Mouse (Mus musculus) limb, embryonic 13.5 days (tissue): Measurements from ENCODE around the gene Usp36. TPM values are rescaled to one million over a fixed set of nuclear protein-coding genes. Genes with fewer than 3 reads are reported as not detected.

Source experiments
- ATAC-seq: fragments of 200-750 bp; cut with Nextera tagmentation; 2 replicates; pipeline ENCODE4 v1.8.0; 2017; ENCODE audit warnings: low read depth, moderate number of reproducible peaks, moderate TSS enrichment; ENCODE audit not compliant: low FRiP score
- H3K27ac ChIP-seq: fragments of 300-500 bp; sonication (generic); 2 replicates; pipeline ENCODE4 v1.5.1; 2015; ENCODE audit warnings: inconsistent platforms, mild to moderate bottlenecking, moderate library complexity
- H3K27me3 ChIP-seq: fragments of 300-500 bp; sonication (generic); 2 replicates; pipeline ENCODE4 v1.6.1; 2015; ENCODE audit warnings: mild to moderate bottlenecking, inconsistent platforms
- H3K36me3 ChIP-seq: fragments of 300-500 bp; sonication (generic); 2 replicates; pipeline ENCODE4 v1.6.1; 2015; ENCODE audit warnings: inconsistent platforms, mild to moderate bottlenecking, moderate library complexity
- H3K4me1 ChIP-seq: fragments of 300-500 bp; sonication (generic); 2 replicates; pipeline ENCODE4 v1.6.1; 2015; ENCODE audit warnings: inconsistent platforms
- H3K4me2 ChIP-seq: fragments of 300-500 bp; sonication (generic); replicated peaks from 2 replicates; pipeline ENCODE4 v1.6.1; 2015; ENCODE audit warnings: inconsistent platforms, mild to moderate bottlenecking, moderate library complexity
- H3K4me3 ChIP-seq: fragments of 300-500 bp; sonication (generic); 2 replicates; pipeline ENCODE4 v1.5.1; 2015; ENCODE audit warnings: moderate library complexity, mild to moderate bottlenecking, inconsistent platforms
- H3K9ac ChIP-seq: fragments of 300-500 bp; sonication (generic); 2 replicates; pipeline ENCODE4 v1.6.1; 2015; ENCODE audit warnings: mild to moderate bottlenecking, inconsistent platforms
- H3K9me3 ChIP-seq: fragments of 300-500 bp; sonication (generic); 2 replicates; pipeline ENCODE4 v1.6.1; 2016; ENCODE audit warnings: inconsistent platforms
- WGBS: fragments of 180-500 bp; shearing (Covaris S2); methylation state at CpG from one replicate; pipeline ENCODE4 v1.1.7; 2015; 5-methylcytosine and 5-hydroxymethylcytosine counted together
- polyA plus RNA-seq: library from polyadenylated mRNA; unstranded; fragments of >200 nt; fragmentation: Nextera tagmentation; extraction: Ambion mirVana; gene quantifications from 2 replicates; pipeline ENCODE4 v1.2.1, GENCODE M21; 2015

Gene Usp36
- polyA plus RNA-seq, 1 experiment from 2014 or later: 25.0 TPM

GRCm38 (mm10) chr11:118225862-118226261, 64.2 kb downstream of the Usp36 start:
- Histone ChIP-seq H3K9me3 (no peaks in the 10 kb centered on the region), H3K4me1 (peaks cover 47% of the 10 kb centered on the region), H3K27ac (peak overlapping the region; percentile 55; the same call in 1 of the 2 replicates), H3K4me2 (no peak overlapping the region), H3K27me3 (no peaks in the 10 kb centered on the region), H3K9ac (no peak overlapping the region), H3K36me3 (no peaks in the 10 kb centered on the region; the same call in 1 of the 2 replicates), H3K4me3 (no peak overlapping the region)
- WGBS: 50% methylated on average over 1 of the region's 1 CpGs
- ATAC-seq: no peak

- no peak overlapping the region for H3K9ac ChIP-seq
- no peaks in the 10 kb centered on the region for H3K9me3 ChIP-seq
- no peaks in the 10 kb centered on the region; the same call in 1 of the 2 replicates for H3K36me3 ChIP-seq
- peak overlapping the region; percentile 80 for H3K27ac ChIP-seq
- WGBS: 63% methylated on average over 12 of the region's 12 CpGs
- no peak overlapping the region for H3K4me2 ChIP-seq
- ATAC-seq: no peak
- H3K27me3 ChIP-seq: no peaks in the 10 kb centered on the region
- H3K4me1 ChIP-seq: peaks cover 44% of the 10 kb centered on the region
- H3K4me3 ChIP-seq: no peak overlapping the region
These were observed 64.8 kb downstream of the Usp36 start for GRCm38 (mm10) chr11:118225056-118225836.

- no peak overlapping the region for H3K4me2 ChIP-seq
- 85% methylated on average over 10 of the region's 10 CpGs for WGBS
These were observed 66.5 kb downstream of the Usp36 start for GRCm38 (mm10) chr11:118223416-118224067.

GRCm38 (mm10) chr11:118222917-118223316, 67.1 kb downstream of the Usp36 start:
- Histone ChIP-seq H3K27ac (no peak overlapping the region), H3K9ac (no peak overlapping the region), H3K9me3 (no peaks in the 10 kb centered on the region), H3K27me3 (no peaks in the 10 kb centered on the region), H3K36me3 (no peaks in the 10 kb centered on the region; the same call in 1 of the 2 replicates), H3K4me3 (no peak overlapping the region), H3K4me2 (no peak overlapping the region), H3K4me1 (peaks cover 40% of the 10 kb centered on the region)
- 89% methylated on average over 5 of the region's 5 CpGs for WGBS
- no peak for ATAC-seq

More at GRCm38 (mm10) chr11:118223416-118224067, 66.5 kb downstream of the Usp36 start:
- H3K4me1 ChIP-seq: peaks cover 40% of the 10 kb centered on the region
- no peaks in the 10 kb centered on the region for H3K9me3 ChIP-seq
- H3K27me3 ChIP-seq: no peaks in the 10 kb centered on the region
- no peak overlapping the region for H3K9ac ChIP-seq
- no peak for ATAC-seq
- H3K36me3 ChIP-seq: no peaks in the 10 kb centered on the region; the same call in 1 of the 2 replicates
- H3K4me3 ChIP-seq: no peak overlapping the region
- no peak overlapping the region for H3K27ac ChIP-seq

GRCm38 (mm10) chr11:118222351-118222885, 67.6 kb downstream of the Usp36 start:
- H3K4me3 ChIP-seq: no peak overlapping the region
- H3K4me1 ChIP-seq: peaks cover 40% of the 10 kb centered on the region
- WGBS: 62% methylated on average over 6 of the region's 6 CpGs
- H3K27ac ChIP-seq: no peak overlapping the region
- H3K9ac ChIP-seq: no peak overlapping the region
- no peaks in the 10 kb centered on the region for H3K9me3 ChIP-seq
- H3K36me3 ChIP-seq: no peaks in the 10 kb centered on the region; the same call in 1 of the 2 replicates
- H3K27me3 ChIP-seq: no peaks in the 10 kb centered on the region
- H3K4me2 ChIP-seq: no peak overlapping the region
- no peak for ATAC-seq

- Histone ChIP-seq H3K9me3 (no peaks in the 10 kb centered on the region), H3K36me3 (no peaks in the 10 kb centered on the region; the same call in 1 of the 2 replicates), H3K4me1 (peaks cover 33% of the 10 kb centered on the region), H3K4me3 (no peak overlapping the region), H3K4me2 (no peak overlapping the region), H3K9ac (no peak overlapping the region), H3K27ac (no peak overlapping the region), H3K27me3 (no peaks in the 10 kb centered on the region)
- no peak for ATAC-seq
- 15% methylated on average over 7 of the region's 7 CpGs for WGBS
These were observed 69.3 kb downstream of the Usp36 start for GRCm38 (mm10) chr11:118220561-118221262.

- Histone ChIP-seq H3K27me3 (no peaks in the 10 kb centered on the region), H3K27ac (no peak overlapping the region), H3K4me3 (no peak overlapping the region), H3K36me3 (no peaks in the 10 kb centered on the region; the same call in 1 of the 2 replicates), H3K4me2 (no peak overlapping the region), H3K9ac (no peak overlapping the region), H3K4me1 (peaks cover 36% of the 10 kb centered on the region), H3K9me3 (no peaks in the 10 kb centered on the region)
- no peak for ATAC-seq
- WGBS: 88% methylated on average over 4 of the region's 4 CpGs
These were observed 71.0 kb downstream of the Usp36 start for GRCm38 (mm10) chr11:118219066-118219465.

GRCm38 (mm10) chr11:118216468-118216867, 73.6 kb downstream of the Usp36 start:
- Histone ChIP-seq H3K27ac (no peak overlapping the region), H3K9ac (no peak overlapping the region), H3K36me3 (no peaks in the 10 kb centered on the region), H3K4me3 (no peak overlapping the region), H3K9me3 (no peaks in the 10 kb centered on the region), H3K27me3 (no peaks in the 10 kb centered on the region), H3K4me2 (no peak overlapping the region), H3K4me1 (peaks cover 49% of the 10 kb centered on the region)
- no peak for ATAC-seq
- WGBS: 82% methylated on average over 6 of the region's 6 CpGs

- Histone ChIP-seq H3K9ac (no peak overlapping the region), H3K9me3 (no peaks in the 10 kb centered on the region), H3K4me2 (no peak overlapping the region), H3K36me3 (no peaks in the 10 kb centered on the region), H3K27ac (no peak overlapping the region), H3K4me1 (peaks cover 49% of the 10 kb centered on the region), H3K4me3 (no peak overlapping the region), H3K27me3 (no peaks in the 10 kb centered on the region)
- no peak for ATAC-seq
- WGBS: 67% methylated on average over 5 of the region's 5 CpGs
These were observed 74.1 kb downstream of the Usp36 start for GRCm38 (mm10) chr11:118215928-118216458.

GRCm38 (mm10) chr11:118212636-118213112, 77.4 kb downstream of the Usp36 start:
- H3K27ac ChIP-seq: no peak overlapping the region
- no peaks in the 10 kb centered on the region for H3K9me3 ChIP-seq
- H3K4me1 ChIP-seq: peaks cover 79% of the 10 kb centered on the region
- 62% methylated on average over 7 of the region's 7 CpGs for WGBS
- H3K4me2 ChIP-seq: no peak overlapping the region
- no peaks in the 10 kb centered on the region for H3K27me3 ChIP-seq
- H3K4me3 ChIP-seq: no peak overlapping the region
- peak overlapping the region; percentile 25; the same call in 1 of the 2 replicates for H3K9ac ChIP-seq
- H3K36me3 ChIP-seq: no peaks in the 10 kb centered on the region
- no peak for ATAC-seq

GRCm38 (mm10) chr11:118211749-118212635, 78.1 kb downstream of the Usp36 start:
- no peak overlapping the region for H3K9ac ChIP-seq
- no peak overlapping the region for H3K4me3 ChIP-seq
- no peak overlapping the region; the same call in 1 of the 2 replicates for H3K27ac ChIP-seq
- no peaks in the 10 kb centered on the region for H3K27me3 ChIP-seq
- WGBS: 52% methylated on average over 10 of the region's 10 CpGs
- H3K9me3 ChIP-seq: no peaks in the 10 kb centered on the region
- peaks cover 86% of the 10 kb centered on the region for H3K4me1 ChIP-seq
- no peak overlapping the region for H3K4me2 ChIP-seq
- ATAC-seq: no peak
- no peaks in the 10 kb centered on the region for H3K36me3 ChIP-seq
